Mouse (Mus musculus): Measurements from ENCODE around the gene Dmc1. TPM values are rescaled to one million over a fixed set of nuclear protein-coding genes. Genes with fewer than 3 reads are reported as not detected.

The Dmc1 gene
- polyA plus RNA-seq, 2 experiments = 0.32 to 0.40 TPM

GRCm38 (mm10) chr15:79543968-79544367 lies 60.9 kb downstream of the Dmc1 start:
- Histone ChIP-seq H3K27ac (no peak overlapping the region), H3K4me2 (ENCODE audit: low read depth) (peak overlapping the region; percentile 87), H3K27me3 (ENCODE audit: control insufficient read depth, insufficient read depth, low read length) (no peaks in the 10 kb centered on the region), H3K4me1 (replicated peaks; ENCODE audit: control insufficient read depth in 2 of 2, insufficient read depth in 2 of 2, low read length in 1 of 2) (peaks cover 6 to 14% of the 10 kb centered on the region in 2 experiments), H3K4me3 (ENCODE audit: insufficient read depth in 1 of 2, low read depth in 2 of 2, low read length in 2 of 2) (peak overlapping the region in 1 of 2 experiments; percentile 73; a peak in 1 of 4 replicates), H3K9me3 (ENCODE audit: control insufficient read depth, low read length) (no peaks in the 10 kb centered on the region), H3K9ac (replicated peaks) (0 out of 2 replicates have a peak overlapping the region, but pooled peaks have one; percentile 7), H3K36me3 (replicated peaks; ENCODE audit: control insufficient read depth, insufficient read depth, low read depth) (peaks cover 52% of the 10 kb centered on the region)
- 87% methylated on average over 3 of the region's 3 CpGs for WGBS (ENCODE audit: insufficient replicate concordance)
- DNase-seq (ENCODE audit: low read depth in 3 of 3, low spot score in 3 of 3) (no peak), ATAC-seq (ENCODE audit: insufficient read depth) (no peak)
- TF ChIP-seq CTCF (IDR thresholded peaks at IDR 0.05; ENCODE audit: low read depth) (no peak), EP300 (IDR thresholded peaks at IDR 0.05; ENCODE audit: low read depth) (no peak)

- H3K27me3 ChIP-seq (ENCODE audit: control insufficient read depth, insufficient read depth, low read length) = no peaks in the 10 kb centered on the region
- DNase-seq (ENCODE audit: low read depth in 3 of 3, low spot score in 3 of 3) (no peak), ATAC-seq (ENCODE audit: insufficient read depth) (no peak)
- WGBS (ENCODE audit: insufficient replicate concordance) = 88% methylated on average over 3 of the region's 3 CpGs
- no peak overlapping the region for H3K4me3 ChIP-seq (ENCODE audit: insufficient read depth in 1 of 2, low read depth in 2 of 2, low read length in 2 of 2)
- no peak overlapping the region for H3K27ac ChIP-seq
- TF ChIP-seq EP300 (IDR thresholded peaks at IDR 0.05; ENCODE audit: low read depth) (no peak), CTCF (IDR thresholded peaks at IDR 0.05; ENCODE audit: low read depth) (no peak)
- H3K9me3 ChIP-seq (ENCODE audit: control insufficient read depth, low read length) = no peaks in the 10 kb centered on the region
- no peak overlapping the region for H3K9ac ChIP-seq (replicated peaks)
- H3K4me2 ChIP-seq (ENCODE audit: low read depth) = no peak overlapping the region
- peaks cover 100% of the 10 kb centered on the region for H3K36me3 ChIP-seq (replicated peaks; ENCODE audit: control insufficient read depth, insufficient read depth, low read depth)
- no peaks in the 10 kb centered on the region for H3K4me1 ChIP-seq (replicated peaks; ENCODE audit: control insufficient read depth in 2 of 2, insufficient read depth in 2 of 2, low read length in 1 of 2)
Measured at GRCm38 (mm10) chr15:79533796-79534195, 71.1 kb downstream of the Dmc1 start.

DNA sequence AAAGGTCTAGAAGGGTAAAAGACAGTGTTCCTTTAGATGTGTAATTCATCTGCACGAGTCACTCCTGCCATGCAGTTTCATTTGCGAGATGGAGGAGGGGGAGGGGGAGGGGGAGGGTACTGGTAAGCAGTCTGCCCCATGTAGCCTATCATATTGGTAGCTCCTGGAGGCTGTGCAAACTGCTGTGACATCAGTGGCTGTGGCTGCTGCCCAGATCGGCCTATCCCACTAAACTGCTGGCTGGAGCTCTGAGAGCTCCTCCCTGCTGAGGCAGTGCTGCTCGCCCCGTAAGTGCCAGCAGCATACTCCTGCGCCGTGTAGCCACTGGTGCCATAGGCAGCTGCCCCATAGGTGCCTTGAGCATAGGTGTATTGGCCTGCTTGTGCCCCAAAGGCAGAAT lies 75.0 kb downstream of the Dmc1 start:
- H3K4me1 ChIP-seq (replicated peaks; ENCODE audit: control insufficient read depth in 2 of 2, insufficient read depth in 2 of 2, low read length in 1 of 2) = no peaks in the 10 kb centered on the region
- ATAC-seq (ENCODE audit: insufficient read depth) (peak; percentile 31; the same call in 1 of the 2 replicates), DNase-seq (ENCODE audit: low read depth in 3 of 3, low spot score in 3 of 3) (no peak)
- WGBS (ENCODE audit: insufficient replicate concordance) = 83% methylated on average over 7 of the region's 7 CpGs
- no peak overlapping the region for H3K9ac ChIP-seq (replicated peaks)
- H3K4me3 ChIP-seq (ENCODE audit: insufficient read depth in 1 of 2, low read depth in 2 of 2, low read length in 2 of 2) = no peak overlapping the region
- peaks cover 77% of the 10 kb centered on the region for H3K36me3 ChIP-seq (replicated peaks; ENCODE audit: control insufficient read depth, insufficient read depth, low read depth)
- TF ChIP-seq EP300 (IDR thresholded peaks at IDR 0.05; ENCODE audit: low read depth) = no peak
- TF ChIP-seq CTCF (IDR thresholded peaks at IDR 0.05; ENCODE audit: low read depth) = no peak
- no peak overlapping the region for H3K27ac ChIP-seq
- no peaks in the 10 kb centered on the region for H3K27me3 ChIP-seq (ENCODE audit: control insufficient read depth, insufficient read depth, low read length)
- no peak overlapping the region for H3K4me2 ChIP-seq (ENCODE audit: low read depth)
- no peaks in the 10 kb centered on the region for H3K9me3 ChIP-seq (ENCODE audit: control insufficient read depth, low read length)

- H3K4me2 ChIP-seq (ENCODE audit: low read depth) = no peak overlapping the region
- no peaks in the 10 kb centered on the region for H3K4me1 ChIP-seq (replicated peaks; ENCODE audit: control insufficient read depth in 2 of 2, insufficient read depth in 2 of 2, low read length in 1 of 2)
- ATAC-seq (ENCODE audit: insufficient read depth) = no peak
- H3K9ac ChIP-seq (replicated peaks) = no peak overlapping the region
- DNase-seq (ENCODE audit: low read depth in 3 of 3, low spot score in 3 of 3) = no peak
- no peak for TF ChIP-seq EP300 (IDR thresholded peaks at IDR 0.05; ENCODE audit: low read depth)
- no peak for TF ChIP-seq CTCF (IDR thresholded peaks at IDR 0.05; ENCODE audit: low read depth)
- WGBS (ENCODE audit: insufficient replicate concordance) = 83% methylated on average over 5 of the region's 5 CpGs
- H3K27ac ChIP-seq = no peak overlapping the region
- no peaks in the 10 kb centered on the region for H3K9me3 ChIP-seq (ENCODE audit: control insufficient read depth, low read length)
- no peak overlapping the region for H3K4me3 ChIP-seq (ENCODE audit: insufficient read depth in 1 of 2, low read depth in 2 of 2, low read length in 2 of 2)
- H3K36me3 ChIP-seq (replicated peaks; ENCODE audit: control insufficient read depth, insufficient read depth, low read depth) = peaks cover 59% of the 10 kb centered on the region
- no peaks in the 10 kb centered on the region for H3K27me3 ChIP-seq (ENCODE audit: control insufficient read depth, insufficient read depth, low read length)
Measured at GRCm38 (mm10) chr15:79527991-79528639, 76.8 kb downstream of the Dmc1 start.

DNA sequence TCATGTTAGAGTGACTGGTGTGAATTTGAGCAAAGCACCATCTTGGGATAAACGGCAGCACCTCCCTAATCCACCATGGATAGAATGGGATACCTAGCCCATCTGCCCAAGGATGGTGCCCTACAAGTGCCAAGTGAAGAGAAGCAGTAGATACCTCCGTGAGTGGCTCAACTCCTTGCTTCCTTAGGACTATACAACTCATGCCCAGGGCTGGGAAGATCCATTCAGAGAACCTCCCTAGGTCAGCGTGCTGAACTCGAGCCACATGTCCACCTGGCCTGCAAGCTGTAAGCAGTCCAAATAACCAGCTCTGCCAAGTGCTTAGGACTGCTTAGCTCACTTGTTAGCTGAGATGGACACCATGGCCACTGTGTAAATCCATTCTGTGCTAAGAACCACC lies 77.7 kb downstream of the Dmc1 start:
- Histone ChIP-seq H3K9me3 (ENCODE audit: control insufficient read depth, low read length) (no peaks in the 10 kb centered on the region), H3K9ac (replicated peaks) (no peak overlapping the region), H3K4me1 (replicated peaks; ENCODE audit: control insufficient read depth in 2 of 2, insufficient read depth in 2 of 2, low read length in 1 of 2) (no peaks in the 10 kb centered on the region), H3K4me3 (ENCODE audit: insufficient read depth in 1 of 2, low read depth in 2 of 2, low read length in 2 of 2) (no peak overlapping the region), H3K36me3 (replicated peaks; ENCODE audit: control insufficient read depth, insufficient read depth, low read depth) (peaks cover 50% of the 10 kb centered on the region), H3K27me3 (ENCODE audit: control insufficient read depth, insufficient read depth, low read length) (no peaks in the 10 kb centered on the region), H3K27ac (no peak overlapping the region), H3K4me2 (ENCODE audit: low read depth) (no peak overlapping the region)
- DNase-seq (ENCODE audit: low read depth in 3 of 3, low spot score in 3 of 3) = no peak
- ATAC-seq (ENCODE audit: insufficient read depth) = no peak
- TF ChIP-seq CTCF (IDR thresholded peaks at IDR 0.05; ENCODE audit: low read depth) = no peak
- TF ChIP-seq EP300 (IDR thresholded peaks at IDR 0.05; ENCODE audit: low read depth) = no peak
- 77% methylated on average over 4 of the region's 4 CpGs for WGBS (ENCODE audit: insufficient replicate concordance)
